Mouse (Mus musculus): ENCODE measurements around the gene Glod4. TPM values are rescaled to one million over a fixed set of nuclear protein-coding genes. Genes with fewer than 3 reads are reported as not detected.

Glod4 gene
- total and polyA plus RNA-seq, 3 experiments: 121 to 190 (median 161) TPM

DNA sequence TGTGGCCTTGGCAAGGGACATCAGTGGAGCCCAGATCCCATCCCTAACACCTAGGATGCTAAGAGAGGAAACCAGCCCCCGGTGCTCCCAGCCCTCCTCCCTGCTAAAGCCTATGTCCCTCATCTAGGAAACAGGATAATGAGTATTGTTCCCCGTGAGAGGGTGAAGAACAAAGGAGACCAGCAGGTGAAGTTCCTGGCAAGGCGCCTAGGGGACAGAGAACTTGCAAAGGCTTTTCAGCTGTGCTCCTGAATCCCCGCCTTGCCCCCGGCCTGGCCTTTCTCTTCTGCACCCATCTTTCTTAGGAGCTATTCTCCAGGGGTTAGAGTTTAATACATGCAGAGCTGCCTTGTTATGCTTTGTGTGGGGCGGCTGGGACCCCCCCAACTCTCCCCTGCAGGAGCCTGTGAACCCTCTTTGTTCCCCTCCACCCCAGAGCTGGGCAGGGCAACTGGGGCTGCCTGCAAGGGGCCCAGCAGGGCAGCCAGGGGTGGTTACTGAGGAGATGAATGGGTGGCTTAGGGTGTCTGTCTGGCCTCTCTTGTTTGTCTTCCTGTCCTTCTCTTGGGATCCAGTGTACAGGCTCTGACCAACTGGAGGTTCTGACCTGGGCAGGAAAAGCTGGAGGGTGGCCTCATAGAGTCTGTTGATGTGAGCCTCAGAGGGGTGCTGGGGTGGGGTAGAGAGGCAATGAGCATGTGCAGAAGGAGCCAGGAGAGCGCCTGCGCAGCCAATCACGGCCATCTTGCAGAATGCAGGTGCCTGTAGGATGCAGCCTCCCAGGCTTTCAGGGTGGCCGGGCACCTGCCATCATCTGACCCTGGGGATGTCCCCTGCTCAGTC is 16.9 kb upstream of the Glod4 start:
- H3K27ac ChIP-seq (ENCODE audit: insufficient read depth, low read depth): no peak overlapping the region
- in situ Hi-C loops (cut with MboI; ENCODE audit: low pct_ligation_motif_present, low pct_unique_long_range_greater_than_20kb, low sequenced_read_pairs): no loop called here

DNA sequence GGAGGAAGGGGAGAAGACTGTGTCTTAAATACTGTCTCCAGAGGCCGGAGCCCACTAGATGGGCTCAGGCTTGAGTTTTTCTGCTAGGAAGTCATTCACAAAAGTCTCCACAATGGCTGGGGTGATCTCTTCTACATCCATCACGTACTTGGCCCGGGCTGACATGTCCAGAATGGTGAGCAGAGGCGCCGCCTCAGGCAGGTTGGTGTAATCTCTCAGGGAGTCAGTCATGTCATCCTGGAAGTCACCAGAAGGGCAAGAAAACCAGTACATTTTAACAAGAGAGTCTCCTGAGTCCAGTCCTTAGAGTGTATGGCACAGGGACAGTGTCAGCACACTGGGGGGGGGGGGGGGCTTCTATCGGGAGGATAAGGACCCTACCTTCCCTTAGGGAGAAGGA is 15.0 kb upstream of the Glod4 start:
- TF ChIP-seq ZKSCAN1 (IDR thresholded peaks at IDR 0.05; ENCODE audit: borderline replicate concordance, low read depth, low read length): no peak
- no peak for TF ChIP-seq SMC3 (IDR thresholded peaks at IDR 0.05; ENCODE audit: low read depth, low read length)
- peak in 1 of 2 experiments; percentile 18; a peak in 1 of 4 replicates for TF ChIP-seq CTCF (conservative IDR thresholded peaks at IDR 0.05 in 1 of 2, IDR thresholded peaks at IDR 0.05 in 1 of 2; ENCODE audit: low read depth in 2 of 2, low read length in 2 of 2)
- no peak for TF ChIP-seq MEF2A (IDR thresholded peaks at IDR 0.05; ENCODE audit: borderline replicate concordance, low read depth, low read length)
- no peak for TF ChIP-seq KAT2A (IDR thresholded peaks at IDR 0.05; ENCODE audit: insufficient replicate concordance, low read length)
- no peak for TF ChIP-seq SIN3A (IDR thresholded peaks at IDR 0.05; ENCODE audit: low read length)
- no peak for TF ChIP-seq IRF4 (IDR thresholded peaks at IDR 0.05; ENCODE audit: low read depth, low read length)
- Histone ChIP-seq H3K79me2 (replicated peaks; ENCODE audit: control insufficient read depth, extremely low read depth, insufficient read depth, poor library complexity, severe bottlenecking) (no peaks in the 10 kb centered on the region), H3K9ac (ENCODE audit: insufficient read depth, low read depth) (no peak overlapping the region), H3K4me3 (replicated peaks in 1 of 3; ENCODE audit: low read depth in 2 of 3, low read length in 2 of 3, poor library complexity in 1 of 3) (no peak overlapping the region), H3K36me3 (replicated peaks in 1 of 2; ENCODE audit: control insufficient read depth in 1 of 2, insufficient read depth in 1 of 2, low read length in 1 of 2) (peaks cover 0 to 59% of the 10 kb centered on the region in 2 experiments), H3K4me1 (ENCODE audit: control insufficient read depth in 1 of 2, insufficient read depth in 2 of 2) (peaks cover 0 to 17% of the 10 kb centered on the region in 2 experiments; a peak in 2 of 4 replicates), H3K4me2 (ENCODE audit: insufficient read depth, low read depth, poor library complexity, severe bottlenecking) (no peak overlapping the region), H3K9me3 (replicated peaks; ENCODE audit: low read length) (no peaks in the 10 kb centered on the region), H3K27me3 (replicated peaks) (no peaks in the 10 kb centered on the region), H3K27ac (ENCODE audit: insufficient read depth, low read depth) (no peak overlapping the region)
- no peak for DNase-seq (ENCODE audit: extremely low read depth)
- in situ Hi-C loops (cut with MboI; ENCODE audit: low pct_ligation_motif_present, low pct_unique_long_range_greater_than_20kb, low sequenced_read_pairs): loop anchor here (10.0 kb wide), 1 partner anchor 246 kb away; no protein-coding TSS in a partner anchor
- dilution Hi-C loops (cut with MboI; ENCODE audit: extremely low pct_ligation_motif_present, extremely low pct_unique_long_range_greater_than_20kb, low sequenced_read_pairs): no loop called here

More for the DNA sequence above, 16.9 kb upstream of the Glod4 start:
- H3K9me3 ChIP-seq (replicated peaks; ENCODE audit: low read length): no peaks in the 10 kb centered on the region
- dilution Hi-C loops (cut with MboI; ENCODE audit: extremely low pct_ligation_motif_present, extremely low pct_unique_long_range_greater_than_20kb, low sequenced_read_pairs): no loop called here
- no peak for DNase-seq (ENCODE audit: extremely low read depth)
- TF ChIP-seq MAX (IDR thresholded peaks at IDR 0.05; ENCODE audit: low read length) (no peak), MEF2A (IDR thresholded peaks at IDR 0.05; ENCODE audit: borderline replicate concordance, low read depth, low read length) (no peak), CHD1 (IDR thresholded peaks at IDR 0.05; ENCODE audit: low read depth, low read length) (no peak)
- no peaks in the 10 kb centered on the region for H3K79me2 ChIP-seq (replicated peaks; ENCODE audit: control insufficient read depth, extremely low read depth, insufficient read depth, poor library complexity, severe bottlenecking)
- peaks cover 0 to 10% of the 10 kb centered on the region in 2 experiments; a peak in 2 of 4 replicates for H3K4me1 ChIP-seq (ENCODE audit: control insufficient read depth in 1 of 2, insufficient read depth in 2 of 2)
- no peaks in the 10 kb centered on the region for H3K27me3 ChIP-seq (replicated peaks)
- H3K36me3 ChIP-seq (replicated peaks in 1 of 2; ENCODE audit: control insufficient read depth in 1 of 2, insufficient read depth in 1 of 2, low read length in 1 of 2): peaks cover 0 to 41% of the 10 kb centered on the region in 2 experiments
- H3K9ac ChIP-seq (ENCODE audit: insufficient read depth, low read depth): no peak overlapping the region
- no peak overlapping the region for H3K4me2 ChIP-seq (ENCODE audit: insufficient read depth, low read depth, poor library complexity, severe bottlenecking)
- H3K4me3 ChIP-seq (replicated peaks in 1 of 3; ENCODE audit: low read depth in 2 of 3, low read length in 2 of 3, poor library complexity in 1 of 3): no peak overlapping the region

DNA sequence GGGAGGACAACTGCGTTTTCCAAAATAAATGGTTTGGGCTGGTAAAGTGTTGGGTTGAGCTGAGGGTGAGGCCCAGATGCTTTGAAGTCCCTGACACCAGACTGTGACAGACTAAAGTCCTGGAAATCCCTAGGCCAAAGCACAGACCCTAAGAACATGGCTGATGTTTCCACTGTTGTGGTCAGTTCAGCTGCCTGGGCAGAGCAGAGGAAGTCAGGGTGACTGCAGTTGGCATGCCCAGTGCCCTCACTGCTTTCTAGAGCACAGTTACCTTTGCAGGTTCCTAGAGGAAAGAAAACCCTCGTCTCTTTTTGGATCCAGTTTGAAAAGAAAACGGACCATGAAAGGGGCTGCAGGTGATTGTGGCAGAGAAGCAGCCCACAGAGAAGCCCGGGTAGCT is 13.9 kb upstream of the Glod4 start:
- dilution Hi-C loops (cut with MboI; ENCODE audit: extremely low pct_ligation_motif_present, extremely low pct_unique_long_range_greater_than_20kb, low sequenced_read_pairs) (no loop called here), in situ Hi-C loops (cut with MboI; ENCODE audit: low pct_ligation_motif_present, low pct_unique_long_range_greater_than_20kb, low sequenced_read_pairs) (loop anchor here (10.0 kb wide), 1 partner anchor 247 kb away; no protein-coding TSS in a partner anchor)
- H3K4me2 ChIP-seq (ENCODE audit: insufficient read depth, low read depth, poor library complexity, severe bottlenecking): no peak overlapping the region
- DNase-seq (ENCODE audit: extremely low read depth): no peak
- H3K27me3 ChIP-seq (replicated peaks): no peaks in the 10 kb centered on the region
- H3K4me1 ChIP-seq (ENCODE audit: control insufficient read depth in 1 of 2, insufficient read depth in 2 of 2): peaks cover 0 to 25% of the 10 kb centered on the region in 2 experiments; a peak in 2 of 4 replicates
- H3K79me2 ChIP-seq (replicated peaks; ENCODE audit: control insufficient read depth, extremely low read depth, insufficient read depth, poor library complexity, severe bottlenecking): no peaks in the 10 kb centered on the region
- peaks cover 0 to 58% of the 10 kb centered on the region in 2 experiments for H3K36me3 ChIP-seq (replicated peaks in 1 of 2; ENCODE audit: control insufficient read depth in 1 of 2, insufficient read depth in 1 of 2, low read length in 1 of 2)
- no peak overlapping the region for H3K9ac ChIP-seq (ENCODE audit: insufficient read depth, low read depth)
- no peak overlapping the region for H3K4me3 ChIP-seq (replicated peaks in 1 of 3; ENCODE audit: low read depth in 2 of 3, low read length in 2 of 3, poor library complexity in 1 of 3)
- no peak overlapping the region for H3K27ac ChIP-seq (ENCODE audit: insufficient read depth, low read depth)
- H3K9me3 ChIP-seq (replicated peaks; ENCODE audit: low read length): no peaks in the 10 kb centered on the region
- TF ChIP-seq MAZ (IDR thresholded peaks at IDR 0.05; ENCODE audit: low read depth, low read length) (no peak), KAT2A (IDR thresholded peaks at IDR 0.05; ENCODE audit: insufficient replicate concordance, low read length) (no peak), TCF12 (IDR thresholded peaks at IDR 0.05; ENCODE audit: low read depth, low read length) (no peak), HCFC1 (IDR thresholded peaks at IDR 0.05; ENCODE audit: low read depth, low read length) (no peak), PAX5 (IDR thresholded peaks at IDR 0.05; ENCODE audit: low read length) (no peak), POLR2A (IDR thresholded peaks at IDR 0.05; ENCODE audit: low read depth, low read length) (no peak), ELF1 (IDR thresholded peaks at IDR 0.05; ENCODE audit: low read depth, low read length) (no peak), MAFK (IDR thresholded peaks at IDR 0.05; ENCODE audit: insufficient replicate concordance, low read length) (no peak), RAD21 (IDR thresholded peaks at IDR 0.05; ENCODE audit: low read depth, low read length) (no peak), JUN (IDR thresholded peaks at IDR 0.05; ENCODE audit: insufficient read depth, low read depth, low read length) (no peak), ZNF384 (IDR thresholded peaks at IDR 0.05; ENCODE audit: low read depth, low read length) (no peak), SMC3 (IDR thresholded peaks at IDR 0.05; ENCODE audit: low read depth, low read length) (no peak), TBP (conservative IDR thresholded peaks at IDR 0.05; ENCODE audit: low read depth, low read length) (no peak), EP300 (IDR thresholded peaks at IDR 0.05; ENCODE audit: low read length) (no peak), UBTF (IDR thresholded peaks at IDR 0.05; ENCODE audit: low read depth, low read length) (no peak)

Data from CH12.LX (cell line).